Mouse (Mus musculus) forebrain, embryonic 14.5 days (tissue): ENCODE results near the gene Klk10. TPM values are rescaled to one million over a fixed set of nuclear protein-coding genes. Genes with fewer than 3 reads are reported as not detected.

Experiments used
- ATAC-seq: fragments of 200-750 bp; cut with Nextera tagmentation; 2 replicates; pipeline ENCODE4 v1.8.0; 2017; ENCODE audit warnings: mild to moderate bottlenecking, moderate library complexity
- DNase-seq: peaks from one replicate; pipeline ENCODE4 v3.0.0-alpha.2; 2015; ENCODE audit warnings: low spot score
- H3K27ac ChIP-seq: fragments of 300-500 bp; sonication (generic); 2 replicates; pipeline ENCODE4 v1.5.1; 2014; ENCODE audit warnings: low read depth, mild to moderate bottlenecking, control low read depth, low read length, moderate library complexity
- H3K27me3 ChIP-seq: fragments of 300-500 bp; sonication (generic); replicated peaks from 2 replicates; pipeline ENCODE4 v1.6.1; 2014; ENCODE audit warnings: low read length, control low read depth, mixed read lengths; ENCODE audit not compliant: control insufficient read depth, insufficient read depth
- H3K36me3 ChIP-seq: fragments of 300-500 bp; sonication (generic); 2 replicates; pipeline ENCODE4 v1.6.1; 2014; ENCODE audit warnings: low read length, control low read depth; ENCODE audit not compliant: control insufficient read depth, insufficient read depth
- H3K4me1 ChIP-seq: fragments of 300-500 bp; sonication (generic); 2 replicates; pipeline ENCODE4 v1.6.1; 2014; ENCODE audit warnings: antibody characterized with exemption, low read length, control low read depth; ENCODE audit not compliant: control insufficient read depth, insufficient read depth
- H3K4me2 ChIP-seq: fragments of 300-500 bp; sonication (generic); 2 replicates; pipeline ENCODE4 v1.6.1; 2014; ENCODE audit warnings: mild to moderate bottlenecking, control low read depth, low read length
- H3K4me3 ChIP-seq: fragments of 300-500 bp; sonication (generic); 2 replicates; pipeline ENCODE4 v1.5.1; 2014; ENCODE audit warnings: low read depth, low read length, control low read depth
- H3K9ac ChIP-seq: fragments of 300-500 bp; sonication (generic); 2 replicates; pipeline ENCODE4 v1.6.1; 2014; ENCODE audit warnings: mild to moderate bottlenecking, low read length, control low read depth, moderate library complexity
- H3K9me3 ChIP-seq: fragments of 300-500 bp; sonication (generic); replicated peaks from 2 replicates; pipeline ENCODE4 v1.6.1; 2016; ENCODE audit warnings: low read length, control low read depth, mixed read lengths; ENCODE audit not compliant: control insufficient read depth
- WGBS: fragments of 180-500 bp; shearing (Covaris S2); extraction: QIAGEN DNeasy Blood & Tissue Kit; methylation state at CpG from one replicate; pipeline ENCODE4 v1.1.7; 2014; 5-methylcytosine and 5-hydroxymethylcytosine counted together
- polyA plus RNA-seq: library from polyadenylated mRNA; unstranded; fragments of >200 nt; fragmentation: Nextera tagmentation; extraction: Ambion mirVana; gene quantifications from 2 replicates; pipeline ENCODE4 v1.2.1, GENCODE M21; 2014

The Klk10 gene
- polyA plus RNA-seq, 1 experiment from 2014 or later, result 0.13 TPM

- no peaks in the 10 kb centered on the region for H3K9me3 ChIP-seq
- no peak overlapping the region for H3K9ac ChIP-seq
- no peak overlapping the region for H3K27ac ChIP-seq
- H3K36me3 ChIP-seq, result no peaks in the 10 kb centered on the region
- H3K4me3 ChIP-seq, result no peak overlapping the region
- no peak overlapping the region for H3K4me2 ChIP-seq
- 78% methylated on average over 7 of the region's 7 CpGs for WGBS
- H3K4me1 ChIP-seq, result no peaks in the 10 kb centered on the region; the same call in 1 of the 2 replicates
- H3K27me3 ChIP-seq, result peaks cover 18% of the 10 kb centered on the region
- no peak for ATAC-seq
- no peak for DNase-seq
These were observed 19.0 kb downstream of the Klk10 start for GRCm38 (mm10) chr7:43799876-43800275.

- H3K27me3 ChIP-seq, result no peaks in the 10 kb centered on the region
- no peak for ATAC-seq
- H3K9me3 ChIP-seq, result no peaks in the 10 kb centered on the region
- no peak for DNase-seq
- no peak within 1 kb of the TSS for H3K27ac ChIP-seq
- H3K9ac ChIP-seq, result no peak within 1 kb of the TSS
- H3K4me1 ChIP-seq, result no peaks in the 10 kb centered on the region
- H3K4me3 ChIP-seq, result no peak within 1 kb of the TSS
- H3K4me2 ChIP-seq, result no peak within 1 kb of the TSS
- no peaks in the 10 kb centered on the region for H3K36me3 ChIP-seq
- WGBS, result 56% methylated on average over 5 of the region's 5 CpGs
These were observed 30.2 kb downstream of the Klk10 start, which contains the start of gene Klk7 for GRCm38 (mm10) chr7:43810994-43811393. Gene Klk7, plus strand, starts transcription at chr7:43811294.

GRCm38 (mm10) chr7:43815211-43815610 lies 34.4 kb downstream of the Klk10 start:
- Histone ChIP-seq H3K4me3 (no peak overlapping the region), H3K9ac (no peak overlapping the region), H3K27me3 (no peaks in the 10 kb centered on the region), H3K4me1 (no peaks in the 10 kb centered on the region), H3K27ac (no peak overlapping the region), H3K9me3 (no peaks in the 10 kb centered on the region), H3K36me3 (no peaks in the 10 kb centered on the region), H3K4me2 (no peak overlapping the region)
- ATAC-seq (no peak), DNase-seq (no peak)
- WGBS, result 93% methylated on average over 7 of the region's 7 CpGs

GRCm38 (mm10) chr7:43816746-43817145 lies 35.9 kb downstream of the Klk10 start:
- no peak for DNase-seq
- H3K9ac ChIP-seq, result no peak overlapping the region
- ATAC-seq, result no peak
- H3K27ac ChIP-seq, result no peak overlapping the region
- no peaks in the 10 kb centered on the region for H3K9me3 ChIP-seq
- no peaks in the 10 kb centered on the region for H3K36me3 ChIP-seq
- no peak overlapping the region for H3K4me2 ChIP-seq
- H3K4me1 ChIP-seq, result no peaks in the 10 kb centered on the region
- H3K4me3 ChIP-seq, result no peak overlapping the region
- no peaks in the 10 kb centered on the region for H3K27me3 ChIP-seq

GRCm38 (mm10) chr7:43821581-43821980 lies 40.7 kb downstream of the Klk10 start:
- H3K27ac ChIP-seq, result no peak overlapping the region
- no peaks in the 10 kb centered on the region for H3K9me3 ChIP-seq
- no peaks in the 10 kb centered on the region for H3K27me3 ChIP-seq
- WGBS, result 93% methylated on average over 7 of the region's 7 CpGs
- DNase-seq, result no peak
- no peak overlapping the region for H3K9ac ChIP-seq
- H3K4me3 ChIP-seq, result no peak overlapping the region
- H3K36me3 ChIP-seq, result no peaks in the 10 kb centered on the region
- ATAC-seq, result no peak
- H3K4me1 ChIP-seq, result no peaks in the 10 kb centered on the region
- no peak overlapping the region for H3K4me2 ChIP-seq

GRCm38 (mm10) chr7:43824199-43824598 lies 43.4 kb downstream of the Klk10 start, which contains the start of gene Klk6:
Gene Klk6, plus strand, starts transcription at chr7:43824499.
- Histone ChIP-seq H3K4me2 (no peak within 1 kb of the TSS), H3K9me3 (no peaks in the 10 kb centered on the region), H3K27me3 (no peaks in the 10 kb centered on the region), H3K4me1 (no peaks in the 10 kb centered on the region), H3K27ac (no peak within 1 kb of the TSS), H3K36me3 (no peaks in the 10 kb centered on the region), H3K9ac (no peak within 1 kb of the TSS), H3K4me3 (no peak within 1 kb of the TSS)
- no peak for DNase-seq
- WGBS, result 78% methylated on average over 10 of the region's 10 CpGs
- ATAC-seq, result no peak

- Histone ChIP-seq H3K27me3 (no peaks in the 10 kb centered on the region), H3K9me3 (no peaks in the 10 kb centered on the region), H3K36me3 (no peaks in the 10 kb centered on the region), H3K27ac (no peak overlapping the region), H3K9ac (no peak overlapping the region), H3K4me1 (no peaks in the 10 kb centered on the region), H3K4me2 (no peak overlapping the region), H3K4me3 (no peak overlapping the region)
- ATAC-seq, result no peak
- WGBS, result 86% methylated on average over 5 of the region's 5 CpGs
- DNase-seq, result no peak
These were observed 45.2 kb downstream of the Klk10 start for GRCm38 (mm10) chr7:43826056-43826455.

- no peaks in the 10 kb centered on the region for H3K36me3 ChIP-seq
- H3K27me3 ChIP-seq, result no peaks in the 10 kb centered on the region
- no peak for DNase-seq
- H3K4me2 ChIP-seq, result no peak overlapping the region
- no peaks in the 10 kb centered on the region for H3K9me3 ChIP-seq
- ATAC-seq, result no peak
- 90% methylated on average over 4 of the region's 4 CpGs for WGBS
- H3K4me1 ChIP-seq, result no peaks in the 10 kb centered on the region
- no peak overlapping the region for H3K4me3 ChIP-seq
- H3K9ac ChIP-seq, result no peak overlapping the region
- no peak overlapping the region for H3K27ac ChIP-seq
These were observed 46.9 kb downstream of the Klk10 start for GRCm38 (mm10) chr7:43827706-43828105.

GRCm38 (mm10) chr7:43829006-43829405 lies 48.2 kb downstream of the Klk10 start:
- no peak for ATAC-seq
- no peaks in the 10 kb centered on the region for H3K4me1 ChIP-seq
- DNase-seq, result no peak
- H3K36me3 ChIP-seq, result no peaks in the 10 kb centered on the region
- 91% methylated on average over 8 of the region's 8 CpGs for WGBS
- no peak overlapping the region for H3K9ac ChIP-seq
- no peak overlapping the region for H3K4me3 ChIP-seq
- H3K27ac ChIP-seq, result no peak overlapping the region
- no peaks in the 10 kb centered on the region for H3K9me3 ChIP-seq
- no peak overlapping the region for H3K4me2 ChIP-seq
- no peaks in the 10 kb centered on the region for H3K27me3 ChIP-seq
